Mouse (Mus musculus) forebrain, embryonic 12.5 days (tissue): ENCODE measurements around the gene Tpst2. TPM values are rescaled to one million over a fixed set of nuclear protein-coding genes. Genes with fewer than 3 reads are reported as not detected.
A peak's percentile ranks its signal among the peaks of the same experiment; 100 is the strongest.
"Not testable (repeated sequence)": the region's sequence is repeated elsewhere in the genome, so short reads cannot be mapped to it uniquely, and the experiment has no call there.

Experiments used
- ATAC-seq: fragments of 200-750 bp; cut with Nextera tagmentation; 2 replicates; pipeline ENCODE4 v1.8.0; 2017; ENCODE audit warnings: moderate TSS enrichment; ENCODE audit not compliant: low FRiP score
- H3K27ac ChIP-seq: fragments of 300-500 bp; sonication (generic); 2 replicates; pipeline ENCODE4 v1.5.1; 2016; ENCODE audit warnings: mild to moderate bottlenecking
- H3K27me3 ChIP-seq: fragments of 300-500 bp; sonication (generic); 2 replicates; pipeline ENCODE4 v1.6.1; 2016; ENCODE audit warnings: mild to moderate bottlenecking
- H3K36me3 ChIP-seq: fragments of 300-500 bp; sonication (generic); replicated peaks from 2 replicates; pipeline ENCODE4 v1.6.1; 2016; ENCODE audit warnings: mild to moderate bottlenecking
- H3K4me1 ChIP-seq: fragments of 300-500 bp; sonication (generic); 2 replicates; pipeline ENCODE4 v1.6.1; 2016
- H3K4me2 ChIP-seq: fragments of 300-500 bp; sonication (generic); 2 replicates; pipeline ENCODE4 v1.6.1; 2016; ENCODE audit warnings: mild to moderate bottlenecking, moderate library complexity
- H3K4me3 ChIP-seq: fragments of 300-500 bp; sonication (generic); replicated peaks from 2 replicates; pipeline ENCODE4 v1.5.1; 2016; ENCODE audit warnings: mild to moderate bottlenecking
- H3K9ac ChIP-seq: fragments of 300-500 bp; sonication (generic); 2 replicates; pipeline ENCODE4 v1.6.1; 2016; ENCODE audit warnings: mild to moderate bottlenecking
- H3K9me3 ChIP-seq: fragments of 300-500 bp; sonication (generic); 2 replicates; pipeline ENCODE4 v1.6.1; 2016
- WGBS: fragments of 180-500 bp; shearing (Covaris S2); methylation state at CpG from one replicate; pipeline ENCODE4 v1.1.7; 2016; 5-methylcytosine and 5-hydroxymethylcytosine counted together
- polyA plus RNA-seq: library from polyadenylated mRNA; unstranded; fragments of >200 nt; fragmentation: Nextera tagmentation; extraction: Ambion mirVana; gene quantifications from 2 replicates; pipeline ENCODE4 v1.2.1, GENCODE M21; 2016

Gene Tpst2
- polyA plus RNA-seq, 1 experiment from 2014 or later: 27.1 TPM

DNA sequence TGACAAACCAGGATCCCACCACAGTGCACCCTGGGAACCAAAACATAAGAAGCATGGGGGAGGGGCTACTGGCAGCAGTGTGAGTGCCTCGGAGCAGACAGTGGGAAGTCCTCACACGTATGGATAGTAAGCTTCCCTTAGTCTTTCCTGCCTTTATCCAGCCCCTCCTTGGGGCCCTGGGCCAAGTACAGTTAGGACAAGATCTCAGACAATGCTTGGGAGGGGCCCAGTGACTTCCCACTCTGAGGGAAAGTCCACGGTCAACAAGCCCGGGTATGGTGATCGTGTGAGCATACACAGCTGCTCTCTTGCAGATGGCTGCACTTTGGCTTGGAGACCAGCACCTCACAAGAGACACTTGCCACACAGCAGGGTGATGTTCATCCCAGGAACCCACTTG, 40.8 kb downstream of the Tpst2 start:
- ATAC-seq: no peak
- WGBS: 70% methylated on average over 5 of the region's 5 CpGs
- Histone ChIP-seq H3K4me2 (no peak overlapping the region), H3K4me1 (peaks cover 9% of the 10 kb centered on the region), H3K27me3 (no peaks in the 10 kb centered on the region; the same call in 1 of the 2 replicates), H3K36me3 (peaks cover 22% of the 10 kb centered on the region), H3K9ac (no peak overlapping the region), H3K4me3 (no peak overlapping the region), H3K9me3 (no peaks in the 10 kb centered on the region), H3K27ac (no peak overlapping the region)

DNA sequence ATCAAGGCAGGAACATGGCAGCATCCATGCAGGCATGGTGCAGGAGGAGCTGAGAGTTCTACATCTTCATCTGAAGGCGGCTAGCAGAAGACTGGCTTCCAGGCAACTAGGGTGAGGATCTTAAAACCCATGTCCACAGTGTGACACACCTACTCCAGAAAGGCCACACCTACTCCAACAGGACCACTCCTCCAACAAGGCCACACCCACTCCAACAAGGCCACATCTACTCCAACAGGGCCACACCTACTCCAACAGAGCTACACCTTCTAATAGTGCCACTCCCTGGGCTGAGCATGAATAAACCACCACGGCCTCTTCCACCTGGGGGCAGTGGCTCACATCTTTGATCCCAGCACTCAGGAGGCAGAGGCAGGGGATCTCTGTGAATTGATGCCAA, 42.9 kb downstream of the Tpst2 start:
- H3K27ac ChIP-seq, H3K4me1 ChIP-seq, ATAC-seq, H3K4me3 ChIP-seq, H3K9ac ChIP-seq, H3K4me2 ChIP-seq, H3K27me3 ChIP-seq, H3K9me3 ChIP-seq: not testable (repeated sequence)
- peaks cover 12% of the 10 kb centered on the region for H3K36me3 ChIP-seq
- 62% methylated on average over 2 of the region's 2 CpGs for WGBS

DNA sequence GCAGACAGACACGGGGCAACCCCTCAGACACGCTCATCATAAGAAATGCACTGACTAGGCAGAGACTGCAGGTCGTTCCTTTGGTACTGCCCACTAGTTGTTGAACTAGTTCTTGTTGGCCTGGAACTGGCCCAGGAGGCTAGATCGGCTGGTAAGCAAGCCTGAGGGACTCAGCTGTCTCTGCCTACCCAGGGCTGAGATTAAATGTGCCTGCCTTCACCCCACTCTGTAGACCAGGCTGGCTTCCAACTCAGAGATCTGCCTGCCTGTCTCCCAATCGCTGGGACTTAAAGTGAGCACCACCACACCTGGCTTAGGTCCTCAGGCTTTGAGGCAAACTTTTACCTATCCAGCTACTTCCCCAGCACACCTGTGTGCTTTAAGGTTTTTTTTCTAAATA, 43.9 kb downstream of the Tpst2 start:
- Histone ChIP-seq H3K27me3 (peaks cover 13% of the 10 kb centered on the region; the same call in 1 of the 2 replicates), H3K36me3 (peaks cover 7% of the 10 kb centered on the region), H3K27ac (no peak overlapping the region), H3K9ac (no peak overlapping the region), H3K4me1 (peaks cover 7% of the 10 kb centered on the region), H3K4me2 (no peak overlapping the region), H3K9me3 (no peaks in the 10 kb centered on the region), H3K4me3 (no peak overlapping the region)
- no peak for ATAC-seq
- 81% methylated on average over 5 of the region's 5 CpGs for WGBS

DNA sequence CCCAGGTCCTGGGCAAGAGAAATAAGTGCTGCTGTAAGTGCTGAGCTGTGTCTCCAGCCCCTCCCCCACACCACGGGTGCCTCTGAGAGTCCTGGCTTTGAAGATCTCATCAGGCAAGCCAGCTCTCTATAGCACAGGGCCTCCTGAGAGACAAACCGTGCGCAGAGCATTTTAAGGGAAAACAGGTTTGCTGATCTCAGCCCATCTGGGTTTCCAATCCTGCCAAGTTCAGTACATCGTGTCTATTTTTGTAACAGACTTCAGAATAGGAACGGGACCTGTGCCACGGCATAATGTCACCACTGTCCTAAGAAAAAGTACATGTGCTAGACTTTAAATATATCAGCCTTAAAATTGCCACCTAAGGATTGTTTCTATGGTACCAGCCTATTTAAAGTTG, 44.4 kb downstream of the Tpst2 start:
- Histone ChIP-seq H3K27ac (no peak overlapping the region), H3K27me3 (peaks cover 13% of the 10 kb centered on the region; the same call in 1 of the 2 replicates), H3K9ac (no peak overlapping the region), H3K4me1 (peaks cover 9% of the 10 kb centered on the region), H3K9me3 (no peaks in the 10 kb centered on the region), H3K4me2 (no peak overlapping the region), H3K36me3 (peaks cover 1% of the 10 kb centered on the region; the same call in 1 of the 2 replicates), H3K4me3 (no peak overlapping the region)
- 82% methylated on average over 6 of the region's 6 CpGs for WGBS
- no peak for ATAC-seq

DNA sequence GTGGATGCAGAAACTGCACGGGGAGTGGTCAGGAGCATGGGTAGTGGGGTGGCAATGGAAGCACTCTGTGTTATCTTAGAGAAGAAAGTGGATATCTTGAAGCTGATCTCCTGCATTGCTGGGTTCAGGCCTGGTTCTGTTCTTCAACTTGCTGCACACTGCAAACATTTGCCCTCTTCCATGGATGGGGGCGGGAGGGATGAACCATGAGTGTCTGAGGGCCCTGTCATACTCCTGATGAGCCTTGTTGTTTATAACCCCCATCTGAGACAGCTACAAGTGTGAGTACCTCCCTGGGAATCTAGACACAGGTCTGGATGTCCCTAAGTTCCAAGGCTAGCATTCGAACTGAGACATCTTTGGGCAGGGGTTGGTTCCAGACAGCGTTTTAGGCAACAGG, 44.9 kb downstream of the Tpst2 start:
- 78% methylated on average over 4 of the region's 4 CpGs for WGBS
- Histone ChIP-seq H3K4me2 (no peak overlapping the region), H3K36me3 (no peaks in the 10 kb centered on the region), H3K27ac (no peak overlapping the region), H3K4me3 (no peak overlapping the region), H3K9ac (no peak overlapping the region), H3K27me3 (peaks cover 13% of the 10 kb centered on the region; the same call in 1 of the 2 replicates), H3K9me3 (no peaks in the 10 kb centered on the region), H3K4me1 (peaks cover 9% of the 10 kb centered on the region)
- ATAC-seq: no peak

DNA sequence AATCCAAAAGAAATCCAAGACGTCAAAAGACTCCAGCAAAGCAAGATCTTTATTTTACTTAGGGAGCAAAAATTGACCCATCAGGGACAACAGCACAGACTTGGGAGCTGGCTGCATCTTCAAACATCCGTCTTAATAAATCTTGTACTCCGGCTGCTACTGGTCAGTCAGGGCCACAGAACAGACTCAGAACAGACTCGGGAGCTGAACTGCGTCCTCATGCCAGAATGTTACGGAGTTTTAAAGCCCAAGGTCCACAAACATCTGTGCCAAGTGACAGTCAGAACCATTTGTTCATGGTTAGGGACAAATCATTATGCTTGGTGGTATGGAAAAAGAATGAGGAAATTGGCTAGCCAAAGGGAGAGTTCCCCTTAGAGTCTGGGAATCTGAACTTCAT, 46.8 kb downstream of the Tpst2 start:
- Histone ChIP-seq H3K27me3 (peaks cover 13% of the 10 kb centered on the region; the same call in 1 of the 2 replicates), H3K4me3 (no peak overlapping the region), H3K4me1 (peaks cover 21% of the 10 kb centered on the region), H3K36me3 (peaks cover 8% of the 10 kb centered on the region), H3K9ac (no peak overlapping the region), H3K4me2 (no peak overlapping the region), H3K9me3 (no peaks in the 10 kb centered on the region), H3K27ac (no peak overlapping the region)
- ATAC-seq: no peak
- 87% methylated on average over 6 of the region's 6 CpGs for WGBS

DNA sequence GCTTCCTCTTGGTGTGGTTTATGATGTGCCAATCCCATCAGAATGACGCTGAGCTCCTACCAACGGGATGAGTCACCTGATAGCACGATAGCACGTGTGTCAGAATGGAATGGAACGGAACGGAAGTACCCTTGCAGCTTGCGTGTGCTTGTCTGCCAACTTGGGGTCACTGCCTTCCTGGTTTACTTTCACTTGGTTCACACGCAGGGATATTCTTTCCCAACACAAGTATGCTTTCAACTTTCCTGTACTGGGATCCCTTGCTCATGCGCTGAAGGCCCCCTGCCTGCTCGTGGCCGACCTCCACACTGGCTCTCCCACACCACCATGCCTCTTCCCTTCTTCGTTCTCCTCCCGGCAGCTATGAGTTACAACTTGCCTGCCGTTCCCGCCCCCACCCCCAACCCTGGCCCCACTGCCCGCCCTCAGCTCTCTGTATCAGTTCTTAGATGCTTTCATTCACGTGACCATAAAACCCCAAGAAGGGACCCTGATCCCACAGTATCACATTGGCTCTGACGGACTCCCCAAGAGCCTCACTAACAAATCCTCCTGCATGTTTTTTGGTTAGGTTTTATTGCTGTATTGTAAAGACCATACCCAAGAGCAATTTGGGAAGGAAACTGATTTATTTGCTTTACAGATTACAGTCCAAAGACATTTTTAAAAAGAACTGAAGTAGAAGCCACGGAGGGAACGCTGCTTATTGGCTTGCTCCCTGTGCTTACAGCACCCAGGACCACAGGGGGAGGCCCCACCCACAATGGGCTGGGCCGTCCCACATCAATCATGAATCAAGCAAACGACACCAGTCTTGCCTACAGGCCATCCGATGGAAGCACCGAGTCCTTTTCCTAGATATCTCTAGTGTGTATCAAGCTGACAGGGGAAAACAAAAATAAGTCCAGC, 48.4 kb downstream of the Tpst2 start:
- ATAC-seq: 0 out of 2 replicates have a peak, but pooled peaks have one; percentile 55

DNA sequence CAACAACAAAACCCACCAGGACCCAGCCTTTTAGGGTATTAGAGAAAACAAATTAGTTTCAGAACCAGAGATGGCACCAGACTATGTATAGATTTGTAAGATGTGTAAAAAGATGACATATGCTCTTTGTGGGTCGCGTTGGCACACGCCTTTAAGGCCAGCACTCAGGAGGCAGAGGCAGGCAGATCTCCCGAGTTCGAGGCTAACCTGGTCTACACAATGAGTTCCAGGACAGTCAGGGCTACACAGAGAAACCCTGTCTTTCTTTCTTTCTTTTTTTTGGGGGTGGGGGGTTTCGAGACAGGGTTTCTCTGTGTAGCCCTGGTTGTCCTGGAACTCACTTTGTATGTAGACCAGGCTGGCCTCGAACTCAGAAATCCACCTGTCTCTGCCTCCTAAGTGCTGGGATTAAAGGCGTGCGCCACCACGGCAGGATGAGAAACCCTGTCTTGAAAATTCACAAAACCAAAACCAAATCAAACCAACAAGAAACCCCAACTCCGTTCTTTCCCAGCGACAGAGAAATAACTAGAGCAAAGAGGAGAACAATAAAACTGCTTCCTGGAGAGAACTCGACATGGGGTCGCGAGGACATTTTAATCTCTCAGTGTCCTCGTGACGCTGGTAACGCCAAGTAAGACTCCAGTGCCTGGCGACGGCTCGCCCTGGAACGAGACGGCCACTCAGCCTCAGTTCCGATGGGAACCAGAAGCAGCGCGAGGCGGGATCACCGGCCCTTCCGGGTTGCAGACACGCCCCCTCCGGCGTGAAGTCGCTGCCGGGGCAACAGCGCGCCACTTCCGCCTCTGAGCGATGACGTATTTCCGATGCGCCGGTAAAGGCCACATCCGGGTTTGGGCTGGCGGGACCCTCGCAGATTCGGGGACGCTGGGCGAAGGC, 49.3 kb downstream of the Tpst2 start, which contains the start of gene Tfip11:
TSS of gene Tfip11 (plus strand) at position 813 of the 900 bp plus-strand sequence.
- ATAC-seq: peak; percentile 94
- Histone ChIP-seq H3K9me3 (no peaks in the 10 kb centered on the region), H3K27me3 (peaks cover 13% of the 10 kb centered on the region; the same call in 1 of the 2 replicates), H3K9ac (peak within 1 kb of the TSS; percentile 76), H3K4me1 (peaks cover 21% of the 10 kb centered on the region), H3K4me3 (peak within 1 kb of the TSS; percentile 77), H3K27ac (peak within 1 kb of the TSS; percentile 81), H3K36me3 (peaks cover 33% of the 10 kb centered on the region), H3K4me2 (peak within 1 kb of the TSS; percentile 86)
- 9% methylated on average over 48 of the region's 48 CpGs for WGBS

More for the DNA sequence above, 48.4 kb downstream of the Tpst2 start:
- H3K9ac ChIP-seq: 0 out of 2 replicates have a peak overlapping the region, but pooled peaks have one; percentile 12
- H3K27ac ChIP-seq: no peak overlapping the region
- peak overlapping the region; percentile 86 for H3K4me2 ChIP-seq
- peaks cover 21% of the 10 kb centered on the region for H3K4me1 ChIP-seq
- H3K36me3 ChIP-seq: peaks cover 24% of the 10 kb centered on the region
- H3K9me3 ChIP-seq: no peaks in the 10 kb centered on the region
- WGBS: 35% methylated on average over 24 of the region's 24 CpGs
- no peak overlapping the region for H3K4me3 ChIP-seq
- H3K27me3 ChIP-seq: peaks cover 13% of the 10 kb centered on the region; the same call in 1 of the 2 replicates

DNA sequence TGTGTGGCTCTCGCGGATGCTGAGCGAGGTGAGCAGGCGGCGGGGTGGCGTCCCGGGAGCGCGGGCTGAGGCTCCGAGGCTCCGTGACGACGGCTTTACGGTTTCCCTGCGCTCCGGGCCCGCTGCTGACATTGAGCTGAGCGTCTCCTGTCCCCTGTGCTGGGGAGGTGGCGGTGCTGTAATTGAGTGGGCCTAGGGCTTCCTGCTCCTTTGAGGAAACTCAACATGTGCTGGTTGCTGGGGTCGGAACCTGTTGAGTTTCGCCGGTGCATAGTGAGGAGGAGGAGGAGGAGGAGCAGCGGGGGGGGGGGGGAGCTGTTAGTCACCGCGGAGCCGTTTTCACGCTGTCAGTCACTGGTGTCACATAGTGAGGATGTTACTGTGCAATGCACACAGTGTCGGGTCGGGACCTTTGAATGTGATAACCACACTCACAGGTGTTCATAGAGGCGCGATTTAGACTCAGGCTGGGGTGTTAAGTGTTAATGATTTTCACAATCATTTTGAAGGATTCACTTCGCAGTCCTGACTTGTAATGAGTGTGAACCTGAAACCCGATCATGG, 50.0 kb downstream of the Tpst2 start:
- Histone ChIP-seq H3K4me2 (peak overlapping the region; percentile 86), H3K4me3 (peak overlapping the region; percentile 77), H3K9me3 (no peaks in the 10 kb centered on the region), H3K9ac (peak overlapping the region; percentile 76), H3K27ac (no peak overlapping the region; the same call in 1 of the 2 replicates), H3K36me3 (peaks cover 40% of the 10 kb centered on the region), H3K27me3 (peaks cover 13% of the 10 kb centered on the region; the same call in 1 of the 2 replicates), H3K4me1 (peaks cover 21% of the 10 kb centered on the region)
- ATAC-seq: peak; percentile 70
- WGBS: 2% methylated on average over 32 of the region's 33 CpGs

DNA sequence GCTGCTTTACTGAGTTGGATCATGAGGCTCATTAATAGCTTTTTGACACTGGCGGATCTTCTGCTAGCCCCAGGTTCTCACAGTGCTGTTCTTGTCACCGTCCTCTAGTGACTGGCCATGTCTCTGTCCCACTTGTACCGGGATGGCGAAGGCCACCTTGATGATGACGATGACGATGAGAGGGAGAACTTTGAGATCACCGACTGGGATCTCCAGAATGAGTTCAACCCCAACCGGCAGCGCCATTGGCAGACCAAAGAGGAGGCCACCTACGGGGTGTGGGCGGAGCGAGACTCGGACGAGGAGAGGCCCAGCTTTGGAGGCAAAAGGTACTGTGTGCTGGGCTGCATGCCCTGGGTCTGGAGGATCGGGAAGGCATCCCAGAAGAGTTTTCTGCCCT, 51.4 kb downstream of the Tpst2 start:
- Histone ChIP-seq H3K27ac (no peak overlapping the region), H3K9me3 (no peaks in the 10 kb centered on the region), H3K4me1 (peaks cover 21% of the 10 kb centered on the region), H3K36me3 (peaks cover 54% of the 10 kb centered on the region), H3K9ac (no peak overlapping the region), H3K4me3 (no peak overlapping the region), H3K4me2 (no peak overlapping the region), H3K27me3 (0 out of 2 replicates have a peak, but pooled peaks cover 13% of the 10 kb centered on the region)
- whole genome bisulfite sequencing: 91% methylated on average over 15 of the region's 15 CpGs
- no peak for ATAC-seq

DNA sequence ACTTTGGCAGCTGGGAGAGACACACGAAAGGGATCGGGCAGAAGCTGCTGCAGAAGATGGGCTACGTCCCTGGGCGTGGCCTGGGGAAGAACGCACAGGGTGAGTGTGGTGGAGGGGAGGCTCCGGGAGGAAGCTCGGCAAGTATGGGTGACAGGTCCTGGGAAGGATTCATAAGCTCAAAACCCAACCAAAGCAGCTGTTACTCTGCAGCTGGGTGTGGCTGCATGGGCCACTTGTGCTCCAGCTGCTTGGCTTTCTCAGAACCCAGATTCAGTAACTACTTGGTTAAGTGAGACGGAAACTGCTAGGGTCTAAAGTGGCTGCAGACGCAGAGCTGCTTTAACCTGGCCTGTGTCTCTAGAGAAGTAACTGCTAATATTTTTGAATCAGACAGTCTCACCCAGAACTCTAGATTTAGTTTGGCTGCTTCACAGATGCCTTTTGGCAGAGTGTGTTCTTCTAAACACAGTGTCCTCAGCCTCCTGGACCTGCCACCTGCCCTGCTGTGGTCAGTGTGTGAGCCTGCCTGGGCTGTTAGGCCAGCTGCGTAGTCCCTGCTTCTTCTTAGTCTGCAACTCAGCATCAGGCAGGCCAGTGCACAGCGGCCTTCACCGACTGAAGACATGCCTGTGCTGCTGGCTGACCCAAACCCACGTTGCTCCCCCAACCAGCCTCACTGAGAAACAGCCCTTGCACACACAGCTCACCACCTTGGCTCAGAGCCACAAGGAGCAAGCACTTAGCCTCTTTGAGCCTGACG, 53.5 kb downstream of the Tpst2 start:
- ATAC-seq: no peak
- Histone ChIP-seq H3K27me3 (no peaks in the 10 kb centered on the region), H3K27ac (no peak overlapping the region), H3K9ac (no peak overlapping the region), H3K9me3 (no peaks in the 10 kb centered on the region), H3K4me1 (peaks cover 18% of the 10 kb centered on the region), H3K4me2 (no peak overlapping the region), H3K4me3 (no peak overlapping the region), H3K36me3 (peaks cover 75% of the 10 kb centered on the region)
- WGBS: 95% methylated on average over 14 of the region's 14 CpGs
